Mouse (Mus musculus): ENCODE results near the gene Barhl2. TPM values are rescaled to one million over a fixed set of nuclear protein-coding genes. Genes with fewer than 3 reads are reported as not detected.
A peak's percentile ranks its signal among the peaks of the same experiment; 100 is the strongest.

Gene Barhl2
- polyA plus RNA-seq, 1 experiment from 2014 or later = not detected

DNA sequence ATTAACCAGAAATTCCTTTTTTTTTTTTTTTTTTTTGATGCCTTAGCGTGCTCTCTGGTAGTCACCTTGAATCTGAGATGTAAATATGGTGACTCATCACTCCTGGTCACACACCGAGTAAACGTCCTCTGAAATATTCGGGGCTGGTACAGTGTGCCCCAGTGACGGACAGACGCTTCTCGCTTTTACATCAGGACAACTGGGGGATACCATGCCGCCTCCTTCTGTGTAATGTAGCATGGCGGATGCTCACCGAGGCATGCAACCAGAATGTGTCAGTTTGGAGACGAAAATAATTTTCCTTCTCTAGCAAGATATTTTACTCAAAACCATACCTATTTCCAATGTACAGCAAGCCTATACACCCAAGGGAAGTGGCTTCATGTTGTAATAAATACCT lies 37.6 kb downstream of the Barhl2 start:
- DNase-seq = no peak
- H3K4me1 ChIP-seq (ENCODE audit: insufficient read depth) = no peaks in the 10 kb centered on the region
- ATAC-seq = no peak
- WGBS (ENCODE audit: insufficient replicate concordance) = 77% methylated on average over 11 of the region's 11 CpGs
- no peaks in the 10 kb centered on the region for H3K9me3 ChIP-seq (ENCODE audit: low read length)
- no peak for TF ChIP-seq EP300 (IDR thresholded peaks at IDR 0.05; ENCODE audit: low read depth)
- no peak for TF ChIP-seq CTCF (IDR thresholded peaks at IDR 0.05; ENCODE audit: low read depth)
- no peak overlapping the region for H3K4me2 ChIP-seq (ENCODE audit: low read depth, low read length)
- no peak overlapping the region for H3K4me3 ChIP-seq (ENCODE audit: low read depth, low read length)
- no peaks in the 10 kb centered on the region for H3K27me3 ChIP-seq (ENCODE audit: insufficient read depth, low read length)
- no peaks in the 10 kb centered on the region for H3K36me3 ChIP-seq (replicated peaks; ENCODE audit: insufficient read depth, low read length)
- no peak overlapping the region for H3K27ac ChIP-seq (ENCODE audit: low read depth)
- H3K9ac ChIP-seq (replicated peaks) = no peak overlapping the region

DNA sequence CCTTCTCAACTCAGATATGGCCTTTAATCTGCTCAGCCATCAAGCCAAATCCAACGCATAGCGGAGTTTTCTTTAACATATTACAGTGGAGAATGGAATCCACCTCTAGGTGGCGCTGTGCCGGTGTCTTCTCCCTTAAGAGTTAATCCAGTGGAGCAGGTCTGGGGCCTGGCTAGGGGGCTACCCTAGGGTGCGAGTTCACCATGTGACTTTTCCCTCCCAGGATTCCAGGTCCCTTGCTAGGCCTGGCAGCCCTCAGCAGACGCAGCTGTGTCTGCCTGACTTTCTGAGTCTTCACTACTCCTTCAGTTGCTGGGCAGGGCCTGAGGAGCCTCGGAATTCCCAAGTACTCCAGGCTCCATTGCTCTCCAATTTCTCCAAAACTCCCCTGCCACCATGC lies 40.8 kb downstream of the Barhl2 start:
- no peaks in the 10 kb centered on the region for H3K36me3 ChIP-seq (replicated peaks; ENCODE audit: insufficient read depth, low read length)
- H3K9ac ChIP-seq (replicated peaks) = no peak overlapping the region
- H3K4me3 ChIP-seq (ENCODE audit: low read depth, low read length) = no peak overlapping the region
- DNase-seq = peak; percentile 16
- 44% methylated on average over 7 of the region's 7 CpGs for WGBS (ENCODE audit: insufficient replicate concordance)
- H3K27ac ChIP-seq (ENCODE audit: low read depth) = no peak overlapping the region
- no peak for ATAC-seq
- TF ChIP-seq EP300 (IDR thresholded peaks at IDR 0.05; ENCODE audit: low read depth) (no peak), CTCF (IDR thresholded peaks at IDR 0.05; ENCODE audit: low read depth) (no peak)
- H3K4me2 ChIP-seq (ENCODE audit: low read depth, low read length) = no peak overlapping the region
- H3K27me3 ChIP-seq (ENCODE audit: insufficient read depth, low read length) = no peaks in the 10 kb centered on the region
- no peaks in the 10 kb centered on the region for H3K4me1 ChIP-seq (ENCODE audit: insufficient read depth)
- H3K9me3 ChIP-seq (ENCODE audit: low read length) = no peaks in the 10 kb centered on the region

DNA sequence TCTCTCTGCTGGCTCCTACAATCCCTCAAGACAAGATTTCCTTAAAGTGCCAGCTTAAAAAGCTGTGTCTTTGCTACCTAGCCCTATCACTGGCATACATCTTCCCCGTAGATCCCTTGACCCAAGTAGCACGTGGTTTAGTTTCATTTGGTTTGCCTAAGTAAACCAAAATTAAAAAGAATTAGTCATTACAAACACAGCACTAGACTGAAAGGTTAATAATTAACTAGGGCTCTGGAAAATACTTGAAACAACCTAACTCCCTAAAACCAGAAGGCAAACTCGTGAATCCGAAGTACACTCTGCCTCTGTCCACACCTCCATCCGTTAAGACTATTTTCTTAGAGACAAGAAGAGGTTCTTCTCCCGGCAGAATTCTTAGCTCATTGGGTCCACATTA lies 41.4 kb downstream of the Barhl2 start:
- H3K4me3 ChIP-seq (ENCODE audit: low read depth, low read length) = no peak overlapping the region
- H3K36me3 ChIP-seq (replicated peaks; ENCODE audit: insufficient read depth, low read length) = no peaks in the 10 kb centered on the region
- no peak overlapping the region for H3K4me2 ChIP-seq (ENCODE audit: low read depth, low read length)
- H3K9me3 ChIP-seq (ENCODE audit: low read length) = no peaks in the 10 kb centered on the region
- H3K9ac ChIP-seq (replicated peaks) = no peak overlapping the region
- no peaks in the 10 kb centered on the region for H3K4me1 ChIP-seq (ENCODE audit: insufficient read depth)
- no peak overlapping the region for H3K27ac ChIP-seq (ENCODE audit: low read depth)
- 52% methylated on average over 6 of the region's 6 CpGs for WGBS (ENCODE audit: insufficient replicate concordance)
- DNase-seq (no peak), ATAC-seq (peak; percentile 45)
- no peak for TF ChIP-seq EP300 (IDR thresholded peaks at IDR 0.05; ENCODE audit: low read depth)
- no peak for TF ChIP-seq CTCF (IDR thresholded peaks at IDR 0.05; ENCODE audit: low read depth)
- H3K27me3 ChIP-seq (ENCODE audit: insufficient read depth, low read length) = no peaks in the 10 kb centered on the region

DNA sequence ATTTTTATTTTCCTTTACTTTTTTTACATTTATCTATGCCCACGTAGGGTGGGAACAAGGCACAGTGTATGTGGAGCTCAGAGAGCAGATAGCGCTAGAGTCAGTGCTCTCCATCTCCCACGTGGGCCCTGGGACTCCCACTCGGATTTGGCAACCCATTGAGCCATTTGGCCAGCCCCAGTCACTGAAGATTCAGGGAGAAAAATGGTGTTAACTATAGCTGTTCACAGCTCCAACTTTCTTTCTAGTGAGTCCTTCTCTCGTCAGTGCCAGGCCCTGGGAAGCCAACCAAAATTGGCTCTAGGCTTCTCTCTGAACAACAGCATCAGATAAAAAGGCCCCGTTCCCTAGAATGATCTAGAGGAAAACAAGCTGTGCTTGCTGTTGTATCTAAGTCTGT lies 42.2 kb downstream of the Barhl2 start:
- DNase-seq = no peak
- no peak for ATAC-seq

DNA sequence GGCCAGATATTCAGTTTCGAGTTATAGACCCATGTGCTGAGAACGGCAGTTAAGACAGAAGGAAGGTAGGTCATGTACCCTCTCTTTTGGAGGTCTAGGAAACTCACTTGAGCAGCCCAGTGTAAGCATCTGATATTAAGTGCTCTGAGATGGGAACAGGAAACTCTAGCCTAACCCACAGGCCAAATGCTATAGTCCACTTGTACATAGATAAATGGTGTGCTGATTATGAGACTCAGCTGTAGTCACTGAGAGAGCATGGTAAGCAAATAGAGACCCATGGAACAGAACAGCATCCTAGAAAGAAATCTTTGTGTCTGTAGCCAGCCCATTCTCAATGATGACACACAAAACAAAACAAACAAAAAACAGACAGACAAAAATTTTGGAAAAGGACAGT lies 55.2 kb downstream of the Barhl2 start:
- H3K4me2 ChIP-seq (ENCODE audit: low read depth, low read length) = no peak overlapping the region
- no peaks in the 10 kb centered on the region for H3K9me3 ChIP-seq (ENCODE audit: low read length)
- H3K9ac ChIP-seq (replicated peaks) = no peak overlapping the region
- no peak overlapping the region for H3K4me3 ChIP-seq (ENCODE audit: low read depth, low read length)
- WGBS (ENCODE audit: insufficient replicate concordance) = 71% methylated on average over 2 of the region's 2 CpGs
- DNase-seq (no peak), ATAC-seq (no peak)
- no peaks in the 10 kb centered on the region for H3K36me3 ChIP-seq (replicated peaks; ENCODE audit: insufficient read depth, low read length)
- no peak for TF ChIP-seq EP300 (IDR thresholded peaks at IDR 0.05; ENCODE audit: low read depth)
- no peak for TF ChIP-seq CTCF (IDR thresholded peaks at IDR 0.05; ENCODE audit: low read depth)
- no peaks in the 10 kb centered on the region for H3K27me3 ChIP-seq (ENCODE audit: insufficient read depth, low read length)
- no peaks in the 10 kb centered on the region for H3K4me1 ChIP-seq (ENCODE audit: insufficient read depth)
- H3K27ac ChIP-seq (ENCODE audit: low read depth) = no peak overlapping the region

More for the DNA sequence above, 42.2 kb downstream of the Barhl2 start:
- Histone ChIP-seq H3K27me3 (ENCODE audit: insufficient read depth, low read length) (no peaks in the 10 kb centered on the region), H3K27ac (ENCODE audit: low read depth) (no peak overlapping the region), H3K4me2 (ENCODE audit: low read depth, low read length) (no peak overlapping the region), H3K9ac (replicated peaks) (no peak overlapping the region), H3K36me3 (replicated peaks; ENCODE audit: insufficient read depth, low read length) (no peaks in the 10 kb centered on the region), H3K4me3 (ENCODE audit: low read depth, low read length) (no peak overlapping the region), H3K4me1 (ENCODE audit: insufficient read depth) (no peaks in the 10 kb centered on the region), H3K9me3 (ENCODE audit: low read length) (no peaks in the 10 kb centered on the region)
- 68% methylated on average over 6 of the region's 6 CpGs for WGBS (ENCODE audit: insufficient replicate concordance)
- no peak for TF ChIP-seq CTCF (IDR thresholded peaks at IDR 0.05; ENCODE audit: low read depth)
- no peak for TF ChIP-seq EP300 (IDR thresholded peaks at IDR 0.05; ENCODE audit: low read depth)

Other genes with a start within 250 kb of the Barhl2 start
- not detected in 2 replicates for gene Gm17304, start 150.9 kb upstream of the Barhl2 start, polyA plus RNA-seq (2015; fragmentation: Nextera tagmentation; extraction: Ambion mirVana)
- gene Zfp644, start 239.1 kb upstream of the Barhl2 start, polyA plus RNA-seq (2015; fragmentation: Nextera tagmentation; extraction: Ambion mirVana) = 15.7 and 19.8 TPM in 2 replicates